Mouse (Mus musculus): ENCODE measurements around the gene Secisbp2l.

Gene Secisbp2l

DNA sequence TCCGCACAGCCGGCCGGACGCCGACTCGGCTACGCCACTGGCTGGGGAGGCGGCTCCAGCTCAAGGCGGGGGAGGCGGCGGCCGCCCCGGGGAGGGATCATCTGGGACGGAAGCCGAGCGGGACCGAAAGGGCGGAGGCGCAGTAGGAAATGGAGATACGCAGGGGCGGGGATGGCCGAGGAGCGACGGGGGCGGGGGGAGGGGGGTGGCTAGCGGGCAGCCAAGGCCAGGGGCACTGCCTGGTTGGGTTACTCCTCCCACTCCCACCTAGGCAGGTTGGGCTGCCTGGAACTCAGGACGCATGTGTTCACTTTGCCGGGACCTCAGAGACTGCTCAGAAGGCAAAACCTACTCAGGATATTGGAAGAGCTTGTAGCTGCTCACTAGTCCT is at the start of gene Secisbp2l:
Gene Secisbp2l (minus strand): TSS at position 152 of the 391 bp plus-strand sequence.
- peak; percentile 95 to 97 for DNase-seq

DNA sequence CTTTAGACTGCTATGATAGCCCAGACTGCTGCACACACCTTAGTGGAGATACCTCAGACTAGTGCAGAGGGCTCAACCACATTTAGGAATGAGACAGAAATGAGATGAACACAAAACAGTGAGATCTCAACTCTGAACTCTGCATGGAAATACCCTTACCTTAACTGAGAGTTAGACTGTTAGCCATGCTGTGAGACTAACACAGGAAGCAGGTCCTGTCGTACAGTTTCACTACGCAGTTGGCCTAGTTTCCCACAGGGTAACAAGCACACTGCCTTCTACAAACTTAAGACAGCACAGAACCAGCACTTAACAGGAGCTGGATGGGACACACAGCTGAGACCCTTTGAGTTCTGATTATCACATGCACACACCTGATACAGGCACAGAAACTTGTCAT is 47.3 kb upstream of the Secisbp2l start:
- no peak for DNase-seq

DNA sequence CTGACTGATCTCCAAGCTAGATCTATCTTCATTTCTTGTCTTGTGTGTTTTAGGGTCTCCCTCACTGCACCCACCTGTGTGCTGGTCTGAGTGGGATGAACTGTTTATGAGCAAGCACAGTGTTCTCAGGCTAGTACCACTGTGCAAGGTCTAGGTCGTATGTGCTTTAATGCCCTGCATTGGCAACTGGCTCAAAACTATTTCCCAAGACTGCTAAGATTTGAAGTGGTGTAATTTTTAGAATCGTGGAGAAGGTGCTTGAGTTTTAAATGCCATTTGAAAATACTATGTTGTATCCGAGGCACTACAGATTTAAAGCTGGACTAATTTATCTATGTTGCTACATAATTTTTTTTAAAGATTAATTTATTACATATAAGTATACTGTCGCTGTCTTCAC is 45.2 kb upstream of the Secisbp2l start:
- DNase-seq: no peak

DNA sequence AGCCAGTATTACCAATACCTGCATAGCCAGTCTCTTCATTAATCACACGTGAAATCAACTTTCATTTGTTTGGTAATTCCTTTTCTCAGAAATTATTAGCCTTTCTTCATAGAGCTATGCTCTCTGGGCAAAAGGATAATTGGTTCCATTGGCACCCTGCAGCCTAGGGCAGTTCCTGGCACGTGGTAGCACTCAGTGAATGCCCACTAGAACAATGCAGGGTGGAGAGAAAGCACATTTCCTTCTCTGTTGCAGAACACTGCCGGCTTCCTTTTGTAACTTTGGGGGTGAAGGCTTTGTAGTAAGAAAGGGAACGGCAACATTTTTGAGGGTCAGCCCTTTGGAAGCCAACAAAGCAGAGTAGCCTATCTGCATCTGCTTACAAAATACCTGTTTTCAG is 43.5 kb upstream of the Secisbp2l start:
- no peak for DNase-seq

DNA sequence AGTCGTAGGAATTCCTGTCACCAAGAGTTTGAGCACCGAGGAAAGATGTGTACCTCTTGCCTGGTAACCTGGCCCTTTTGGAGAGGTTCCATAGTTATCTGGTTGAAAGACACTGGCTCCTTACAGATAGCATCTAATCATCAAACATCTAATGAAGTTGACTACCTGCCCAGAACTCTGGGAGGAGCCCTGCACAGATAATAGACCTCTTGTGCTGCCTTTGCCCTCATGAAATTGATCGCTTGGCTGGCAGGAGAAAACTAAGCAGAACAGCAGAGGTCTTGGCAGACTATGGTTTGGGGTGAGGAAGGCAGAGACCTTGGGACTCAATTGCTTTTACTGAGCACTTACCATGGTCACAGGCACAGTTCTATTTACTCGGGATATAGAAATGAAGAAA is 37.7 kb upstream of the Secisbp2l start:
- DNase-seq: no peak

DNA sequence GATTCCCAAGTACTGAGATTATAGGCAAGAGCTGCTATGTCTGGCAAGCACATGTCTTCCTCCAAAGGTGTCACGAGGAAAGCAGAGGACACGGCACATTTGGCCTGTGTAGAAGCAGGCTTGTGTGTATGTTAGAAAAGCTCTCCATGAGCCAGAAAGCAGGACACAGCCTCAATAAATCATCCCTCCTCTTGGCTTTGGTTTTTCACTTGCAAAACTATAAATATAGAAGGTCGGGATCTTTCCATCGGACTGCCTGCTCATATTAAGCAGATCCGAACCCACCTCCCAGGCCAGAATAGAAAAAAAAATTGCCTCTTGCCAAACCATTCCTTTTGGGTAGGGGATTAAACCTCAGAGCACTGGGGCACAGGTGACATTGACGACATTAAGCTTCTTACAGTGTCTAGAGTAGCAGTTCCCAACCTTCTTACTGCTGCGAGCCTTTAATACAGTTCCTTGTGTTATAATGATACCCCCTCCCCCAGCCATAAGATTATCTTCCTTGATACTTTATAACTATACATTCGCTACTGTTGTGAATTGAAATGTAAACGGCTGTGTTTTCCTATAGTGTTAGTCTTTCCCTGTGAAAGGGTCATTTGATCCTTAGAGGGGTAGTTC is 31.4 kb upstream of the Secisbp2l start:
- DNase-seq: no peak

DNA sequence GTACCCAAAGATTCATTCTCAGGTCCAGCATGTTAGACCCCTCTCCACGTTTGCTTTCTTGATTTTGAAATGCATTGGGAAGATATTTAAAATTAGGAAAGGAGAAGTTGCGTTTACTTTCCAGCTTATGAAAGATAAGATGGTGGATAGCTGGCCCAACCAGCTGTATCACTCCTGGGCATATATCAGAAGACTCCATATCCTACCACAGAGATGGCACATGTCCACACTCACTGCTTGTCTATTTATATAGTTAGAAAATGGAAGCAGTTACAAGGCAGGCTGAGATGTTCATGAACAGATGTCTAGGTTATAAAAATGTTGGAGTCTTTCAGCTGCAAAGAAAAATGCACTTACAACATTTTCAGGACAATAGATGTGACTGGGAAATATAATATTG is 28.7 kb upstream of the Secisbp2l start:
- no peak for DNase-seq

DNA sequence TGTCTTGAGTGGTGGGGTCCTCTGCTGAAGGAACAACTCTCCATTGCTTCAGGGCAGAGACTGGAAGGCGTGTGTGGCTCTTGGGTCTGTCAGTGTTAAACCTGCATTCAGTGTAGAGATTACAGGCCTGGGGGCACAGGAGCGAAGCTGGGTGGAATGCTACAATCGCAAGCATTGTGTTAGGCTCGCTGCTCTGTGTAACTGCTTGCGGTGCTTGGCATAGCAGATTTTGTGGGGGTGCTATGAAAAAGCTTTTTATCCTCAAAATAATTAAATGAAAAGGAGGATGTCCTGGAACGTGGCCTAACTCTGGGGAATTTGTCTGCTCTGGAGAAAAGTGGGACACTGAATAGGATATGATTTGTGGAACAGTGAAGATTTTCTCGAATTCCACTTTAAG is 26.9 kb upstream of the Secisbp2l start:
- DNase-seq: no peak

DNA sequence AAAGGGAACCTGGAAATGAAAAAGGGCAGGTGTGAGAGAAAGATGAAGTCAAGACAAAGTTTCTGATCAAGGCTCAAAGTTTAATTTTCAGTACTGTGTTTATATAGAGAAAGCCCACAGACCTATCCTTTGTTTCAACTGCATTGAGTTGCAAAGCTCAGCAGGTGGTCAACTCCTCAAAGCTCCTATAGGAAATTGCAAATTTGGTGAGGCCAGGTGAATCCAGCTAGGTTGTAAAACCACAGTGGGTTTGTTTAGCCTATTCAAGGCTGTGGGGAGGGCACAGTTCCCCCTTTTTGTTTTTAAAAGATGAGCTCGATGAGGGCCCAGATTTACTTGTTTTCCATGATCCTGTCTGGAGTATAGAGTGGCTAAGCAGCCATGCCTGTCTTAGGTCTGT is 23.2 kb upstream of the Secisbp2l start:
- DNase-seq: no peak

DNA sequence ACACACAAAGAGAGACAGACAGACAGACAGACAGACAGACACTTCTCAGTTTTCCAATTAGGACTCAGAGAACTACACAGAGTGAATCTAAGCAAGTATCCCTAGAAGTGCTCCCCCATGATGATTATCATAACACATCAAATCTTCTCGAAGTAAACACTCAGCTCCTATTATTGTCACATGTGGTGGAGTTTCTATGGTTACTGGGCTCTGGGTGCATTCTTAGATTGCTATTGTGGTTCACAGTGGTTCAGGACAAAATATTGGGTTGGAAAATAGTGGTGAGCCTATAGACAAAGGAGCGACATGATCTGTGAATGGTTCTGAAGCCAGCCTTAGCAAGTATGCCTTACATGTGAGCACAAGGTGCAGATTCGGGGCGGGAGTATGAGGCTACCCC is 19.3 kb upstream of the Secisbp2l start:
- DNase-seq: no peak

DNA sequence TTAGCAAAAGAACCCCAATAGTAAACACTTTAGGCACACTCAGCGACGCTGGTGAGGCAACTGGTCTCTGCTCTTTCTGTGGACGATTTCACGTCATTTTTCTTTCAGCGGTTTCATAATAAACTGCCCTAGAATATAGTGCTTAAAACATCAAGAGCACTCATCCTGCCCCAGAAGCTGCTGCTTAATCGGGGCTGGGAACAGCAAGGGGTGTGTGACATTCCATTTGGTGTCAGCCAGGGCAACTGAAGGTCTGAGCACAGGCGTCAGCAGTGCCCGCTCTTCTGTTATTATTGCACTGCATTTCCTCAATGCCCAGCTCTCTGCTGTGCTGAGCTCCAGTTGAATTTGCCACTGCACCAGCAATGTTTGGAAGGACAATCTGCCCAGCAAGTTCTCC is 18.4 kb upstream of the Secisbp2l start:
- no peak for DNase-seq

DNA sequence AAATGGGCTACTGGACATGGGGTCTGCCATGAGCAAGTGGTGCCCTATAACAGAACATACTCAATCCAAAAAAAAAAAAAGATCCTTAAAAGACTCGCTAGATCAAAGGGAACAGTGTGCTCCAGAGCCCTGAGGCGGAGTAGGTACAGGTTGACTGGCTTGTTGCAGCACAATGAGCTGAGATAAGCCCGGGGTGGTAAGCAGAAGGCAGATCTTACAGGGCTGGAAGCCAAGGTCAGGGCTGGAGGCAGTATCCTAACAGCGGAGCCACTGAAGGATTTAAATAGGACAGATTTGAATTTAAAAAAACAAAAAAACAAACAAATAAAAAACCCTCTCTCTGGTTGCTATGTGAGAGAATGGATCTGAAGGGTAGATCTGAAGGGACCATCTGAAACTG is 17.8 kb upstream of the Secisbp2l start:
- DNase-seq: no peak

DNA sequence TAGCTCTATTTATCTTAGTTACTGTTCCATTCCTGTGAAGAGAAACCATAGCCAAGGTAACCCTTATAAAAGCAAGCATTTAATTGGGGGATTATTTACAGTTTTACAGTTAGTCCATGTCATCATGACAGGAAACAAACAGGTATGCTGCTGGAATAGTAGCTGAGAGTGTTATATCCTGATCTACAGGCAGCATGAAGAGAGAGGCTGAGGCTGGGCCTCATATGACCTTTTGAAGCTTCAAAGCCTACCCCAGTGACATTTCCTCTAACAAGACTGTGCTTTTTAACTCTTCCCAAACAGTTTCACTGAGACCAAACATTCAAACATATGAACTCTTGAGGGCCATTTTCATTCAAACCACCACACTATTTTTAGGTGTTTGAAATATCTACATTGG is 15.2 kb upstream of the Secisbp2l start:
- DNase-seq: no peak

DNA sequence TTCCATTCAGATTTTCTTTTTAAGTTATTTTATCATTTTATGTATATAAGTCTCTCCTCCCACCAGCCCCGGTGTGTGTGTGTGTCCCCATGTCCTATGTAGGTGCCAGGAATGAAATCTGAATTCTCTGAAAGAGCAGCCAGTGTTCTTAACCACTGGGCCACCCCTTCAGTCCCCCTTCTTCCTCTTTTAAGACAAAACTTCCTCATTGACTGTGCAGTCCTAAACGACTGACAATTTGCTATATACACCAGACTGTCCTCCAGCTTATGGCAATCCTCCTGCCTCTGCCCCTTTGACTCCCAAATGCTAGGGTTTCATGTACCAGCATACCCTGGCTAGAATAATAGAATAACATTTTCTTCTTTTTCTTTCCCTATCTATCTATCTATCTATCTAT is 12.4 kb upstream of the Secisbp2l start:
- DNase-seq: no peak

DNA sequence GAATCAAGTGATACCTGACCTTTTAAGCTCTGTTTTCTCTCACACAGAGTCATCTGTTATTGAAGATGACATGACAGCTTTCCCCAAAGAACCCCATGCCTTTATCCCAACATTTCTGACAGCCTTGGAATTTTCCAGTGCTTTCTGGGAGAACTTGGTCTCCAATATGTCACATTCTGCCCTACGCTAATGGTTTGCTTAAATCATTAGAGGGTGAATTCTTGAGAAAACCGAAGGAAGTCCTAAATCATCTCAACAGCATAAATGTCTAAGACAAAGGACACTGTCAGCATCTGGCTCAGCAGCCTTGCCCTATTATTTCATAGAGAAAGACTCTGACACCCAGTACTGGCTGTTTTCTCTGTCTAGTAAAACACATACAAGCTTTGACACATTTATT is 11.5 kb upstream of the Secisbp2l start:
- no peak for DNase-seq

DNA sequence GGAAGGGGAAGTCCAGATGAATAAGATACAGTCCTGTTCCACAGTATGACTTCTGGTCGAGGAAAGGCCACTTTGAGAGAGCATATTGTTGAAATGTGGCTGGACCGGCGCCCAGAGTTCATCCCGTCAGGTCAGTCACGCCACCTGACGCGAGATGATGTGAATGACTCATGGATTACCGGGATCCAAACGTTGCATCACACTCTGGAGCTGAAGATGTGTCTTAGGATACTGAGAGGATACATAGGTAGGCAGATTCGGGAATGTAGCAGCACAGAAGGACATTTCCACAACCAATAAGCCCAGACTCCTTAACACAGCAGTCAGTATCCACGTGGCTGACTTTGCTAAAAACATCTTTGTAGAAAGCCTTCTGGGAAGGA is 10.2 kb upstream of the Secisbp2l start:
- DNase-seq: peak in 1 of 2 experiments; percentile 57

DNA sequence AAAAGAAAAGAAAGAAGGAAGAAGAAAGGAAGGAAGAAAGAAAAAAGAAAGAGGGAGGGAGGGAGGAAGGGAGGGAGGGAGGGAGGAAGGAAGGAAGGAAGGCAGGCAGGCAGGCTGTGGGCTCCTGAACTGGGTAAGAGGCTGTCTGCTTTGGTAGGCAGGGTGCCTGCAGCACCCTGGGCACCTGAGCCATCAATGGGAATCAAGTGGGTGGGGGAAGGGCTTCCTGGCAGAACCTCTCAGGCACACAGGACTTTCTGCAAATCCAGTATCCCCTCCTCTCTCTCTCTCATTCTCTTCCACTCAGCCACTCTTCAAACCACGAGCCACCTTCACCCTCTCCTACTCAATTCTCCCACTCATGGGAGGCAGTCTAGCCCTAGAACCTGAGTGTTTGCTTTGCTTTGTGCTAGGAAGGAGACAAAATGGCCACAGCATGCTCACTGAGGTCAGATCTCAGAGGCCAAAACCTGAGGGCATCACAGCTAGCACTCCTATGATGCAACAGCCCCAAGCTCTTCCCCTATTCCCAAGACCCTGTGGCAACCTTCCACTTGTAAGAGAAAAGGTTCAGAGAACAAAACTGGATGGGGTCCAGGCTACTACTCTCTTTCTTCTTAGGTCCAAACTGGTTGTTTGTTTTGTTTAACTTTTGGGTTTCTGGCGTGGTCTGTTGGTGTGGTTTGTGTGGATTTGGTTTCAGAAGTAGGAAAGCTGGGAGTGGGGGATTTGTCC is 9.6 kb upstream of the Secisbp2l start:
- no peak for DNase-seq

DNA sequence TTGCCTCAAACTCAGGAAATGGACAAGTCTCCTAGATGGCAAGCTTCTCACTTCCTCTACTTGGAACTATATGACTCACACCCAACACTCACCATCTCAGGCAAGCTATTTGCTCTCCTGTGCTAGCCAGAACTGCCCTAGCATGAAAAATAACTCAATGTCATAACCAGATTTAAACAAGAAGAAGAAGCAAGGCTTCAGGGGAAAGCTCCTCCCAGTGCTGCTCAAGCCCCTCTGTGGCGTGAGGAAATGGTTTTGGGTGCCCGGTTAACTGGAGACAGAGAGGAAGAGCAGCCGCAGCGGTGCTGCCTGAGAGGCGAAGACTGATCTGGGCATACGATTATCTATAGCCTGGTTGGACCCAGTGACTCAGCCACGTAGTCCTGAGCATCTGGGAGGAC is 8.8 kb upstream of the Secisbp2l start:
- DNase-seq: no peak

DNA sequence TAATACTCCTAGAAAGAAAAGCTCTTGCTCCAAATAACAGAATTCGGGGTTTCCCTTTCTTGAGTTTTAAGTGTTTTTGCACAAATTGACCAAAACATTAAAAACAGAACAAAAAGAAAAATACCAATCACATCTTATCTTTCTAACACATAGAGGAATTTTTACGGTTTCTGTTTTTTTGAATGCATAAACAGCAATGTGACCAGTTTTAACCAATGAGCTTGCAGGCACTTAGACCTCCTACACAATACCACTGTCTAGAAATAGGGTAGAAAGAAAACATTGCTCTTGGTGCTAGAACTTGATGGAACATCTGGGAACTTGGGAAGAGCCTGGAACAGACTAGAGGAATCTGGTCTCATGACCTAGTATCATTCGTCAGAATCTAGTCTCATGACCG is 7.6 kb upstream of the Secisbp2l start:
- DNase-seq: no peak

DNA sequence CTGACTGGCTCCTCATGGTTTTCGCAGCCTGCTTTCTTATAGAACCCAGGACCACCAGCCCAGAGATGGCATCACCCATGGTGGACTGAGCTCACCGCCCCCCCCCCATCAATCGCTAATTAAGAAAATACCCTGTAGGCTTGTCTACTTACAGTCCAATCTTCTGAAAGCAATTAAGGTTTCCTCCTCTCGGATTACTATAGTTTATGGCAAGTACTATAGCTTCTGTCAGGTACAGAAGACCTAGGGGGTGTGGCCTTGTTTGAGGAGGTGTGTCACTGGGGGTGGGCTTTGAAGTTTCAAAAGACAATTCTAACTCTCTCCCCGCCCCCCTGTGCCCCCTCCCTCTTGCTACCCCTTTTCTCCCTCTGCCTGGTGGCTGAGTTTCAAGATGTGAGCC is 6.6 kb upstream of the Secisbp2l start:
- DNase-seq: no peak

DNA sequence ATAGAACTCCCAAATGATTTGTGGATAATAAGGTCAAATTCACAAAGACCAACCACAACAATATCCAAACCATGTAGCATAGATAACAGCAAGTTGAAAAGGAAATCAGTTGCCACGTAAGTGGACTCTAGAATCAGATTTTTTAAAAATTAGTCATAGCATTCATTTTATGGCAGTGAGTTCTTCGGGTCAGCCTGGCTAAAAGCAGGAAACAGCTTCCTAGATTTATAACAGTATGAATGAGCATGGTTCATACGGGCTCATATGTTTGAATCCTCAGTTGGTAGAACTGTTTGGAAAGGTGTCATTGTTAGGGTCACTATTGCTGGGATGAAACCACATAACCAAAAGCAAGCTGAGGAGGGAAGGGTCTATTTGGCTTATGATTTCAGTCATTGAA is 6.1 kb upstream of the Secisbp2l start:
- no peak for DNase-seq

DNA sequence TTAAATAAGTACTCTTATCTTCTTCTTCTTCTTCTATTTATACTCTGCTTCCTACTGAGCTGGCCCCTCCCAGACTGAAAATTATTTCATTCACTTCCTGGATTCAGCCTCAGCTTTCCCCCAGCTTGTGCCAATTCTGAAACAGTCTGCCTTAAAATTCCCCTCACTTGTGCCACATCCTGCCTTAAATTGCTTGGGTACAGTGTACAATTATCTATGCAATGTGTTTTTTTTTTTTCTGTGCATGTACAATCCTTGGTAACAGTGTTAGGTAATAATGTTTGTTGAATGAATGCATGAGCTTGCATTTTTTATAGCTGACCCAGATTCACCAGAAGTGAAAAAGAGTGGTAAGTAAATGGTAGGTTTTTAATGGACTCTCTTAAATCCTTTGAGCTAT is 5.7 kb upstream of the Secisbp2l start:
- no peak for DNase-seq

DNA sequence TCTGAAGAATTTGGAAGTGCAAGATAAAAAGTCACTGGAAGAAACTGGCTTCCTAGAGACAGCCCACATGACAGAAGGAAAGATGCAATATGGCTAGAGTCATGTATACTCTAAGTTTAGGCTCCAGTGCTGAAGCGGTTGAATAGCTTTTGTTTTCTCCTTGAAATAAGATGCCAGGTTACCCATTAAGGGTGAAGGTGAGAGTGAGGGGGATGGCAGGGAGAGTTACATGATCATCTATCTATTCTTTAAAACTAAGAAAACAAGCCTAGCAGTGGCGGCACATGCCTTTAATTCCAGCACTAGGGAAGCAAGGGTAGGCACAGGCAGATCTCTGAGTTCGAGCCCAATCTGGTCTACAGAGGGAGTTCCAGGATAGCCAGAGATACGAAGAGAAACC is 2.4 kb upstream of the Secisbp2l start:
- no peak for DNase-seq

DNA sequence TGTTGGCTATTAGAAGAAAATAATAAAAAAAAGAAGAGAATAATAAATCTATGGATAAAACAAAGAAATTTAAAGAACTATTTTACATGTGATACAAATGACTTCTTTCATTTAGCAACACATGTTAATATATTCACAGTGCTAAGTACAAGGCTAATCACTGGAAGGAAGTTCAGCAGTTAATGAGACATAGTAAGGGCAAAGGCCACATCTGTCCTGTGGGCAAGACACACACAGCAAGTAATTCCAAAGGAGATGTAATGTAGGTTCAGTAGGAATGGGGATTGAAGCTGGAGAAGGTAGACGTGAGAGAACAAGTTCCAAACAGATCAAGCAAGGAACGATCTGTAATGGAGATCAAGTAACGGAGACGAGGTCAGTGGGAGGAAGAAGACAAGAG is 1.7 kb upstream of the Secisbp2l start:
- DNase-seq: peak in 1 of 2 experiments; percentile 53

DNA sequence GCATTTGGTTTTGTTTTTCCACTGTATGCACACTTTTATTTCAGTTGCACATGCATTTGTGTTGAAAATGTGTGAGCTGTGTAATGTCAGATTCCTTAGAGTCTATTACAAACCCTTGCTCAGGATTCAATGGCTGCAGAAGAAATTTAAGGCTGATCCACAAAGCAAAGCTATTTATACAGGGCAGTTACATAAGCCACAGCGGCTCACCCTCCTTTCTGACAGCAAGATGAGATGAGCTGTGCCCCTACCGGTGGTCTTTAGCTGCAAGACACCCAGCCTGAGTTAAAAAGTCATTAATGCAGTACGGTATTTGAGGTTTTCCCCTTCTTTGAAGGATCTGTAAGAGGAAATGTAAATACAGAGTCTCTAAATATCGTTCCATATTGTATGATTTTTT is 1.2 kb upstream of the Secisbp2l start:
- DNase-seq: no peak
